Mouse (Mus musculus): ENCODE measurements at regions not wholly inside any gene's neighbourhood (a gene's known extent, or its start where the extent isn't known, plus 50 kb on each side); places are given as distances from the start of the nearest gene placed in this dataset.

- Histone ChIP-seq H3K4me1 (ENCODE audit: control insufficient read depth, insufficient read depth, low read length) (no peaks in the 10 kb centered on the region), H3K4me3 (ENCODE audit: insufficient read depth, low read length) (no peak overlapping the region), H3K27ac (ENCODE audit: insufficient read depth, low read length) (no peak overlapping the region)
- TF ChIP-seq POLR2A (IDR thresholded peaks at IDR 0.05; ENCODE audit: extremely low read depth, insufficient read depth, low read length) = no peak
- no peak for TF ChIP-seq CTCF (IDR thresholded peaks at IDR 0.05; ENCODE audit: extremely low read depth, insufficient read depth, low read length)
These were observed 110.1 kb downstream of the Spata18 start for GRCm38 (mm10) chr5:73761236-73761635.

DNA sequence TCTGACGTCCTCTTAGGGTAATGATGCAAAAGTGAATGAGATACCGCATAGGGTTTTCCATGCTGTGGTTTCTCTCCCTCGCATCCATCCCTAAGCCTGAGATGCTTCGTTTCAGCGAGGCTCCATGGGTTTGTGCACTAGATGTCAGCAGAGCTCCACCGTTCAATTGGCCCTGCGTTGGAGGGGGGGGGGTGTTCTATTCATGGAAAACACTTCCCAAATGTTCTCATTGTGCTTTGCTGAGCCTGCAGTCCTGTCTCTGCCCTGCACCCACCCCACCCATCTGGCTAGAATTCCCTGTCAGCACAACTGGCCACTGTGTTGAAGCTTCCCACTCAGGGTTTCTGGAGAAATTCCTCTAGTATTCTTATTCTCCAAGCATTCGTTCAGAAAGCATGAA lies 110.5 kb downstream of the Spata18 start:
- Histone ChIP-seq H3K27ac (ENCODE audit: insufficient read depth, low read length) (no peak overlapping the region), H3K4me3 (ENCODE audit: insufficient read depth, low read length) (no peak overlapping the region), H3K4me1 (ENCODE audit: control insufficient read depth, insufficient read depth, low read length) (no peaks in the 10 kb centered on the region)
- TF ChIP-seq POLR2A (IDR thresholded peaks at IDR 0.05; ENCODE audit: extremely low read depth, insufficient read depth, low read length) (no peak), CTCF (IDR thresholded peaks at IDR 0.05; ENCODE audit: extremely low read depth, insufficient read depth, low read length) (peak; percentile 94)

DNA sequence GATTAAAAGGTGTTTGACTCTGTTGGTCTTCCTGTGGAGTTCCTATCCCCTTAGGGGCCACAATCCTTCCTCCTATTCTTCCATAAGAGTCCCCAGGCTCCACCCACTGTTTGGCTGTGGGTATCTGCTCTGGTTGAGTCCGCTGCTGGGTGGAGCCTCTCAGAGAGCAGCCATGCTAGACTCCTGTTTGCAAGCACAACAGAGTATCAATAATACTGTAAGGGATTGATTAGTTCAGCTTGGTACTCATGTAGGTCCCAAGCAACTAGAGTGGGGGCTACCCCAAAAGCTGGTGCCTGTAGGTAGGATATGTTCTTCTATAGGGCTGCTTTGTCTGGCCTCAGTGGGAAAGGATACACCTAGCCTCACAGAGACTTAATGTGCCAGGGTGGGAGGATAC lies 113.0 kb downstream of the Spata18 start:
- Histone ChIP-seq H3K4me3 (ENCODE audit: insufficient read depth, low read length) (no peak overlapping the region), H3K27ac (ENCODE audit: insufficient read depth, low read length) (no peak overlapping the region), H3K4me1 (ENCODE audit: control insufficient read depth, insufficient read depth, low read length) (no peaks in the 10 kb centered on the region)
- TF ChIP-seq POLR2A (IDR thresholded peaks at IDR 0.05; ENCODE audit: extremely low read depth, insufficient read depth, low read length) (no peak), CTCF (IDR thresholded peaks at IDR 0.05; ENCODE audit: extremely low read depth, insufficient read depth, low read length) (no peak)

DNA sequence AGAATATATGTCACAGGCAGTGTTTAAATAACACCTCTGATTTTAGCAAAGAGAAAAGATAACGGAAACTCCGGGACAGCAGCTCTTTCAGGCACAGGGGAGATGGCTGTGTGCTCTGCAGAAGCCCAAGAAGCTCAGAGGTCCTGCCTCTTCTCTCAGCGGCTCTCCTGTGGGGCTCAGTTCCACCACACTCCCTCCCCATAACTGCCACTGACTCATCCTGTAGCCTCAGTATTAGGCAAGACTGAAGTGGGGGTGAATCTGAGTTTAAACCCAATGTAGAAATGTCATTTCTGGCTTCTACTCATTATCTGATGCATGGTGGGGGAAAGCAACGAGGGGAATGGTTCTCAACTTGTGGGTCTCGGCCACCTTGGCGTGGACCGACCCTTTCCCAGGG lies 114.3 kb downstream of the Spata18 start:
- no peaks in the 10 kb centered on the region for H3K4me1 ChIP-seq (ENCODE audit: control insufficient read depth, insufficient read depth, low read length)
- TF ChIP-seq CTCF (IDR thresholded peaks at IDR 0.05; ENCODE audit: extremely low read depth, insufficient read depth, low read length) = no peak
- no peak for TF ChIP-seq POLR2A (IDR thresholded peaks at IDR 0.05; ENCODE audit: extremely low read depth, insufficient read depth, low read length)
- no peak overlapping the region for H3K27ac ChIP-seq (ENCODE audit: insufficient read depth, low read length)
- no peak overlapping the region for H3K4me3 ChIP-seq (ENCODE audit: insufficient read depth, low read length)

DNA sequence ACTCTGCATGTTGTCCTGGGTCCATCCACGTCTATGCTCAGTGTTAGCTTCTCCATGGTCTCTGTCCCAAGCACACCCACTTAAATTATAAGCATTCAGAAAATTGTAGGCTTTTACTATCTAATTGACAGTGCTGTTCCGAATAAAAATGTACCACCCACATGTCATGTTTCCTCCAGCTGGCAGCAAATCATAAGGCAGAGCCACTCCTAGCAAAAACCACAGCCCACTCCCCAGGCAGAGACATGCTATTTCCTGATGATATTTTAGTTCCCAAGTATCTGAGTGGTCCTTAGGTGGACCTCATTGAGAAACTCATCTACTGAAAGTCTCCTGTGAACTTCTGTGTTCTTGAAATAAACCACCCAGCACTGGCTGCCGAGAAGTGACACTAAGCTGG lies 117.1 kb downstream of the Spata18 start:
- H3K4me3 ChIP-seq (ENCODE audit: insufficient read depth, low read length) = no peak overlapping the region
- no peak overlapping the region for H3K27ac ChIP-seq (ENCODE audit: insufficient read depth, low read length)
- H3K4me1 ChIP-seq (ENCODE audit: control insufficient read depth, insufficient read depth, low read length) = no peaks in the 10 kb centered on the region
- TF ChIP-seq CTCF (IDR thresholded peaks at IDR 0.05; ENCODE audit: extremely low read depth, insufficient read depth, low read length) (no peak), POLR2A (IDR thresholded peaks at IDR 0.05; ENCODE audit: extremely low read depth, insufficient read depth, low read length) (no peak)

- Histone ChIP-seq H3K4me1 (ENCODE audit: control insufficient read depth, insufficient read depth, low read length) (no peaks in the 10 kb centered on the region), H3K4me3 (ENCODE audit: insufficient read depth, low read length) (no peak overlapping the region), H3K27ac (ENCODE audit: insufficient read depth, low read length) (no peak overlapping the region)
- no peak for TF ChIP-seq POLR2A (IDR thresholded peaks at IDR 0.05; ENCODE audit: extremely low read depth, insufficient read depth, low read length)
- TF ChIP-seq CTCF (IDR thresholded peaks at IDR 0.05; ENCODE audit: extremely low read depth, insufficient read depth, low read length) = no peak
These were observed 124.8 kb downstream of the Spata18 start for GRCm38 (mm10) chr5:73775775-73776548.

DNA sequence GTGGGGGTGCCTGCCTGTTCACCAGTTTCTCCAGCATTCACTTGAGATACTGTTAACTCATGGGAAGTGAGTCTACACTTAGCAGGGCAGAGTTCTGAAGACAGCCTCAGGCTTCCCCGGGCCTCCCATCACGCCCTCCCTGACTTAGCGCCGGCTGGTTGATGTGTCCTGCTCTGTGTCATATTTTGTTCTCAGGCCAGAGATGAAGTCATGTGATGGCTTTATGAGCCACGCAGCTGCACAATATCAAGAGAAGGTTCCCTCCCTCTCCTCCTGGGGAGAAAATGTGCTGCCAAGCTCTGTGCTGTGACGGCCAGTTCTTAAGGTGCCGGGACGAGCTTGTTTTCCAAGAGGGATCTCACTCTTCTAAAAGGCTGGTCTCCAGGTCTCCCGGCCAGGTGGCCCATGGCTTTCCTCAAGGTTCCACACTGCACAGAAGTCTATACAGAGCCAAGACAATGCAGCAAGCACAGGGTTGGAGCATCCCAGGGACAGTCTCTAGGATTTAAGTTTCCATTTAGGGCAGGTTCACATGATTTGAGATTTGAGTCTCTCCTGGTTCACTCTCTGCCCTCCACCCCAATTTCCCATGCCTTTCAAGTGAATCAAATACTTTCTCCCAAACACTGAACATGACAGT lies 126.2 kb downstream of the Spata18 start:
- Histone ChIP-seq H3K4me3 (ENCODE audit: insufficient read depth, low read length) (no peak overlapping the region), H3K27ac (ENCODE audit: insufficient read depth, low read length) (peak overlapping the region; percentile 60), H3K4me1 (ENCODE audit: control insufficient read depth, insufficient read depth, low read length) (no peaks in the 10 kb centered on the region)
- TF ChIP-seq POLR2A (IDR thresholded peaks at IDR 0.05; ENCODE audit: extremely low read depth, insufficient read depth, low read length) (no peak), CTCF (IDR thresholded peaks at IDR 0.05; ENCODE audit: extremely low read depth, insufficient read depth, low read length) (no peak)

DNA sequence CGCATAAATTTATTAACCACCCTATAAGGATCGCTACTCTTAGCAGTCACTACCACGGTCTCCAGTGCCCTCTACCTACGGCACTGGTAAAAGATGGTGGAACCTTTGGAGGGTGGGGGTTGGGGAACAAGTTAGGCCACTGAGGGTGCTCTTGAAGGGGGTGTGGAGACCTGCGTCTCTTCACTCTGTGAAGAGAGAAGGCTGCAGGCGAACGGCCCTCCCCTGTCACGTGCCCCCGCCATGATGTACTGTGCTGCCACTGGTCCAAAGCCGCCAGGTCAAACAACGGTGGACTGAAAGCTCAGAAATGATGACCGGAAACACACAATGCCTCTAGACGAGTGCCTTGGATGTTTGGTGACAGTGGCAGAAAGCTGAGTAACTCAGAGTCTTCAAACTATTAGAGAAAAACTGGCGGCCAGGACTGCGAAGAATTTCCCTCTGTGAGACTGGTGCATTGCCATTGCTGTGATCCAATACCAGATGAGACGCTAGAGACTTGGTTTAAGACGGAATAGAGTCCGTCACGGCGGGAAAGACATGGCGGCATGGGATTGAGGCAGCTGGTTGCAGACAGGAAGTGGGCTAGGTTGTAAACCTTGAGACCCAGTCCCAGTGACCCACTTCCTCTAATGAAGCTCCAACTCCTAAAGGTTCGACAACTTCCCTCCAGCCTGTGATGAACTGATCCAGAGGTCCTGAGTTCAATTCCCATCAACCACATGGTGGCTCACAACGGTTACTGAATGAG lies 130.2 kb downstream of the Spata18 start:
- Histone ChIP-seq H3K4me1 (ENCODE audit: control insufficient read depth, insufficient read depth, low read length) (no peaks in the 10 kb centered on the region), H3K27ac (ENCODE audit: insufficient read depth, low read length) (no peak overlapping the region), H3K4me3 (ENCODE audit: insufficient read depth, low read length) (no peak overlapping the region)
- no peak for TF ChIP-seq CTCF (IDR thresholded peaks at IDR 0.05; ENCODE audit: extremely low read depth, insufficient read depth, low read length)
- TF ChIP-seq POLR2A (IDR thresholded peaks at IDR 0.05; ENCODE audit: extremely low read depth, insufficient read depth, low read length) = no peak

DNA sequence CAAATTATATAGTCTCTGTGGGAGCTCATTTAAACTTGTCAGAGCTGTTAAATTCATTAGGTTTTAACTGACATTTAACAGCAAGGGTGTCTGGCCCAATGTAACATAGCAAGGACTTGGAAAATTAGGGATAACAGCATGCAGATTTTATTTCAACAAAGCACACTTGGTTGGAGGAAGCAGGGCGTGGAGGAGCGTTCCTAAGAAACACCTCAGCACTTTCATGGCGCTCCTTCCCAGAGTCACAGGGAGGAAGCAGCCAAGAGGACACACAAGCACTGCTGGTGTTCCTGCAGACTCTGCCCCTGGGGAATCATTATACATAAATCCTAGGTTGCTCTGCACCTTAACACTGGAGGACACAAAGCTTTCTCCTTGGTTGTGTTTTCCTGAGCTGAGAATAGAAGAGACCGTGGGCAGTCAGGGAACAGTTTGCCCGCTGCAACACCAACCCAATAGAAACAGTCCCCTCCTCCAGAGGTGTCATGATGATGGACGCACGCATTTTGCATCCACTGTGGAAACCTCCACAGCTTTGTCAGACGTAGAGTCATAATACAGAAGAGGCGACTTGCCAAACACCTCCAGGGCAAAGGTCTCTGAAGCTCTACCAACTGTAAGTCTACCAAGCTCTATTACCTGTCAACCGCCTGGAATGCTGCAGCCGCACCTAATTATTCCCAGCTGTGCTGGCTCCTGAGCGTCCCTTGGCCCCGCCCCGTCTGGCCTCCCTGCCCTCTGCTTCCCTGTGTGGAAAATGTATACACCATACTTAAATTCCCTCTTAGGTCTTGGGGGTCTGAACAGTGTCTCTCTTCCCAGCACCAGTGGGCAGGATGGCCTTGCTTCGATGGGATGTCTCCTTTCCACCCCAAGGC lies 131.3 kb downstream of the Spata18 start:
- TF ChIP-seq CTCF (IDR thresholded peaks at IDR 0.05; ENCODE audit: extremely low read depth, insufficient read depth, low read length) (no peak), POLR2A (IDR thresholded peaks at IDR 0.05; ENCODE audit: extremely low read depth, insufficient read depth, low read length) (no peak)
- no peaks in the 10 kb centered on the region for H3K4me1 ChIP-seq (ENCODE audit: control insufficient read depth, insufficient read depth, low read length)
- H3K27ac ChIP-seq (ENCODE audit: insufficient read depth, low read length) = no peak overlapping the region
- no peak overlapping the region for H3K4me3 ChIP-seq (ENCODE audit: insufficient read depth, low read length)
